Mouse (Mus musculus): ENCODE results near the gene Rps11.

GRCm38 (mm10) chr7:45123186-45123570 lies 1.1 kb downstream of the Rps11 start:
- no peak for TF ChIP-seq POLR2A (IDR thresholded peaks at IDR 0.05; ENCODE audit: low read depth, low read length)
- no peak for TF ChIP-seq CTCF (conservative IDR thresholded peaks at IDR 0.05; ENCODE audit: insufficient read depth, insufficient read length, low read depth, low read length)

Data from kidney, adult 2 months (tissue).